Mouse (Mus musculus) WW6 (cell line): Measurements from ENCODE around the gene Hddc2.
"Not testable (repeated sequence)": the region's sequence is repeated elsewhere in the genome, so short reads cannot be mapped to it uniquely, and the experiment has no call there.

ENCODE experiments used
- DNase-seq: peaks from one replicate; pipeline ENCODE4 v3.0.0-alpha.2; 2013; ENCODE audit warnings: low read depth, low spot score

Gene Hddc2

DNA sequence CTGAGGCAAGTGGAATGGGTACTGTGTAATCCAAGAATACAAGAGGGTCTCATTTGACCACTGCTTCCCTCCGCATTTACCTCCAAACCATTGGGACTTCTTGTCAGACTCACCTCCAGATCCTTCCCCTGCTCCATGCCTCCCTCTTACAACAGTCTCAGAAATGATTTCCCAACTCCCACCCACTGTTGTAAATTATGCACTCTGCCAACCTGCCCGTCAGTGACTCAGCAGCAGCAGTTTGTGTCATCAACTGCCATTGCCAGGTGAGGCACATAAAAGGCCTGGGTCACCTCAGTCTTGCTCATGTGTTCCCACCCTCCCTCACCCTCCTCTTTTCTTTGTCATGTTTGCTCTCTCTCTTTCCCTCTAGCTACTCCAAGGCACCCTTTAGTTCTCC, 41.0 kb downstream of the Hddc2 start:
- DNase-seq: no peak

- no peak for DNase-seq
Measured at GRCm38 (mm10) chr10:31354886-31355461, 41.8 kb downstream of the Hddc2 start.

GRCm38 (mm10) chr10:31359749-31360148, 46.6 kb downstream of the Hddc2 start:
- no peak for DNase-seq

DNA sequence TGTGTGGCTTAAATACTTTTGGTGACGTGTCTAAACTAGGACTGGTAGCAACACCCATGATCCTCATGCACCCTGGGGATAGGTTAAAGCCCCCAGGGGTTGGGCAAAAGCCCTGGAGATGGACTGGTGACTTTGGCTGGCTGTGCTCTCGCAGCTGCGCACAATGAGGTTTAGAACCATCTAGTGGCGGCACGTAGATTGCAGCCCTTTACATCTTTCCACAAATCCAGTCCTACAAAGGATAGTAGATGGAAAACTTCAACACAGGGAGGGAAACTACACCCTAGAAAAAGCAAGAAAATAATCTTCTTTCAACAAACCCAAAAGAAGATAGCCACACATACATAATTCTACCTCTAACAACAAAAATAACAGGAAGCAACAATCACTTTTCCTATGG, 57.0 kb downstream of the Hddc2 start:
- not testable (repeated sequence) for DNase-seq
